Comparison of ENCODE assay signal across 36 mouse cellular contexts in the genomic region with DNA sequence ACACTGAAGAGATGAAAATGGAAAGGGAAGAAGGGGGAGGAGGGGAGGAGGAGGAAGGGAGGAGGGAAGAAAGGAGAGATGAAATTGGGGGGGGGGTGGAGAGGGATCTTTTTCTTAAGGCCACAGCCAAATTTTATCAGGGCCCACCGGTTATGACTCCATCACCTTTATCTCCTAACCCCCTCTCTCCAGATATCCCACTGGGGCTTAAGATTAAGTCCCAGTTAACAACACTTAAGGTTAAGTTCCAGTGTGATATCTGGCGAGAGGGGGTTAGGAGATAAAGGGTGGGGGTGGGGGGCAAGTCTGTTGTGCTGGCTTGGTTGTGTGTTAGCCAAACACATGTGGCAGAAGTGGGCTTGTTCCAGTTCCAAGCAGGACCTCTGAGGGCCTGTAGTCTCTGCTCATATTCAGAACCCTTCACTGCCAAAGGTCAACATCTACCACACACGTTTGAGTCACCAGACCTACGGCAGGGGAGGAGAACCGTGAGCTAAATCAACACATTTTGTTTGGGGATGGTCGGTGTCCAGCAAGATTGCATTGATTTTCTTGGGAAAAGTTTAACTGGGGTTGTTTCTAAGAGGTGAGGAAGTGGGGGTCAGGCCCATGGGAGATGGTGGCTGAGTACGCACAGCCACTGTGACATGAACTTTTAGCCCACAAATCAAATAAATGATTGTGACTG. TPM values are rescaled to one million over a fixed set of nuclear protein-coding genes. Genes with fewer than 3 reads are reported as not detected.
DNase-seq lines count a peak whose midpoint lies in the region; ATAC-seq and TF ChIP-seq lines count a peak whose summit lies in the region.
"Had no signal": no experiment of that assay in that cellular context is flagged by ENCODE, and none has a peak within 500 bp of the region (broad histone marks: within the 10 kb centered on the region; RNA-seq: fewer than 3 reads in every experiment).

No protein-coding gene starts in this region.

- peaks cover 10% of the 10 kb centered on the region for H3K4me1 ChIP-seq in hindbrain, embryonic 10.5 days (replicated peaks)
- peaks cover 8% of the 10 kb centered on the region for H3K4me1 ChIP-seq in hindbrain, embryonic 13.5 days (replicated peaks)
- H3K4me1 ChIP-seq in liver, embryonic 11.5 days (replicated peaks; ENCODE audit: control insufficient read depth, insufficient read depth, low read length) = peaks cover 3% of the 10 kb centered on the region
- peaks cover 7% of the 10 kb centered on the region for H3K4me1 ChIP-seq in liver, embryonic 16.5 days (ENCODE audit: control insufficient read depth, low read depth, low read length)
- no peaks in the 10 kb centered on the region for H3K4me1 ChIP-seq in kidney, adult 2 months (ENCODE audit: control insufficient read depth, insufficient read depth, low read length)
- H3K4me1 ChIP-seq: forebrain, embryonic 13.5 days; midbrain, embryonic 15.5 days had no signal

- no peak for ATAC-seq in hindbrain, embryonic 13.5 days (ENCODE audit: low FRiP score)
- peak; percentile 53 for ATAC-seq in liver, embryonic 11.5 days (replicated peaks; ENCODE audit: low FRiP score)
- ATAC-seq in liver, embryonic 16.5 days (ENCODE audit: low read depth) = peak; percentile 68
- no peak for ATAC-seq in monocyte, adult 5-6 weeks (replicated peaks; ENCODE audit: insufficient number of reproducible peaks, low FRiP score, low TSS enrichment, poor library complexity, severe bottlenecking)
- ATAC-seq: activated CD4-positive, CD25-positive, alpha-beta regulatory T cell, adult 4 months; CD4-positive, CD25-positive, alpha-beta regulatory T cell, adult 4 months; forebrain, embryonic 13.5 days; hindbrain, embryonic 16.5 days; intestine, embryonic 15.5 days; midbrain, embryonic 15.5 days had no signal

- DNase-seq in hindbrain, embryonic 10.5 days (ENCODE audit: low spot score) = no peak
- DNase-seq in liver, embryonic 11.5 days (ENCODE audit: low spot score) = no peak
- DNase-seq in urinary bladder, postnatal 10 days (ENCODE audit: low spot score) = no peak
- DNase-seq in kidney, adult 2 months = no peak
- DNase-seq: adrenal gland, adult 2 months; adrenal gland, postnatal 36 days; cerebellum, adult 18-20 months; cerebellum, postnatal 14 days; gastrocnemius, postnatal 25 days; heart, adult 18-20 months; heart, postnatal 10 days; kidney, adult 8-10 months; kidney, postnatal 4 days; lung, adult 2 months; lung, postnatal 10 days; right cerebral cortex, adult 18-20 months; spleen, adult 18-20 months; thymus, adult 2 months; thymus, postnatal 36 days had no signal

- 0 out of 2 replicates have a peak, but pooled peaks cover 5% of the 10 kb centered on the region for H3K9me3 ChIP-seq in hindbrain, embryonic 10.5 days
- 0 out of 2 replicates have a peak, but pooled peaks cover 4% of the 10 kb centered on the region for H3K9me3 ChIP-seq in hindbrain, embryonic 13.5 days
- H3K9me3 ChIP-seq in liver, embryonic 11.5 days (ENCODE audit: control insufficient read depth, low read length) = peaks cover 3% of the 10 kb centered on the region; the same call in 1 of the 2 replicates
- no peaks in the 10 kb centered on the region for H3K9me3 ChIP-seq in liver, embryonic 16.5 days (replicated peaks; ENCODE audit: control insufficient read depth, low read length)
- H3K9me3 ChIP-seq: intestine, embryonic 15.5 days; midbrain, embryonic 15.5 days had no signal

- no peak for TF ChIP-seq POLR2A in kidney, adult 2 months (IDR thresholded peaks at IDR 0.05; ENCODE audit: low read depth, low read length)

- H3K27me3 ChIP-seq in hindbrain, embryonic 10.5 days (ENCODE audit: insufficient read depth, poor library complexity, severe bottlenecking) = 0 out of 2 replicates have a peak, but pooled peaks cover 9% of the 10 kb centered on the region
- H3K27me3 ChIP-seq in hindbrain, embryonic 13.5 days = no peaks in the 10 kb centered on the region; the same call in 1 of the 2 replicates
- H3K27me3 ChIP-seq in liver, embryonic 11.5 days (replicated peaks; ENCODE audit: control insufficient read depth, insufficient read depth, low read length) = no peaks in the 10 kb centered on the region
- no peaks in the 10 kb centered on the region for H3K27me3 ChIP-seq in liver, embryonic 16.5 days (ENCODE audit: control insufficient read depth, insufficient read depth, low read depth, low read length)
- no peaks in the 10 kb centered on the region for H3K27me3 ChIP-seq in kidney, adult 2 months (replicated peaks; ENCODE audit: control insufficient read depth, insufficient read depth, low read length)
- H3K27me3 ChIP-seq: embryonic facial prominence, embryonic 15.5 days; forebrain, embryonic 13.5 days; heart, embryonic 13.5 days; intestine, embryonic 15.5 days; midbrain, embryonic 15.5 days had no signal

- 78% methylated on average over 7 of the region's 7 CpGs for WGBS in hindbrain, embryonic 10.5 days
- 82% methylated on average over 7 of the region's 7 CpGs for WGBS in hindbrain, embryonic 13.5 days
- WGBS in liver, embryonic 11.5 days = 53% methylated on average over 7 of the region's 7 CpGs
- WGBS in liver, embryonic 16.5 days (ENCODE audit: insufficient replicate concordance) = 37% methylated on average over 7 of the region's 7 CpGs
- WGBS in kidney, adult 2 months = 65% methylated on average over 7 of the region's 7 CpGs

- no peak overlapping the region for H3K9ac ChIP-seq in hindbrain, embryonic 13.5 days
- H3K9ac ChIP-seq in liver, embryonic 11.5 days (ENCODE audit: low read depth, low read length) = no peak overlapping the region
- H3K9ac ChIP-seq in liver, embryonic 16.5 days (ENCODE audit: low read depth, low read length) = no peak overlapping the region
- H3K9ac ChIP-seq: embryonic facial prominence, embryonic 15.5 days; forebrain, embryonic 13.5 days; heart, embryonic 13.5 days; intestine, embryonic 15.5 days; limb, embryonic 12.5 days; midbrain, embryonic 15.5 days had no signal

- H3K36me3 ChIP-seq in hindbrain, embryonic 10.5 days = peaks cover 3% of the 10 kb centered on the region; the same call in 1 of the 2 replicates
- no peaks in the 10 kb centered on the region for H3K36me3 ChIP-seq in hindbrain, embryonic 13.5 days
- no peaks in the 10 kb centered on the region for H3K36me3 ChIP-seq in liver, embryonic 11.5 days (ENCODE audit: control insufficient read depth, insufficient read depth, low read length)
- no peaks in the 10 kb centered on the region for H3K36me3 ChIP-seq in liver, embryonic 16.5 days (ENCODE audit: control insufficient read depth, insufficient read depth)
- H3K36me3 ChIP-seq in kidney, adult 2 months (ENCODE audit: control insufficient read depth, insufficient read depth, low read length) = no peaks in the 10 kb centered on the region
- H3K36me3 ChIP-seq: embryonic facial prominence, embryonic 15.5 days; heart, embryonic 13.5 days; intestine, embryonic 15.5 days; limb, embryonic 12.5 days; midbrain, embryonic 10.5 days; midbrain, embryonic 15.5 days had no signal

- peak overlapping the region; percentile 12; the same call in 1 of the 2 replicates for H3K27ac ChIP-seq in hindbrain, embryonic 10.5 days
- H3K27ac ChIP-seq in hindbrain, embryonic 13.5 days = no peak overlapping the region
- H3K27ac ChIP-seq in liver, embryonic 11.5 days (ENCODE audit: low read depth, low read length) = no peak overlapping the region
- peak overlapping the region; percentile 83 for H3K27ac ChIP-seq in liver, embryonic 16.5 days (ENCODE audit: low read length)
- H3K27ac ChIP-seq in kidney, adult 2 months (ENCODE audit: insufficient read depth, low read depth, low read length) = no peak overlapping the region
- H3K27ac ChIP-seq: embryonic facial prominence, embryonic 10.5 days; embryonic facial prominence, embryonic 15.5 days; forebrain, embryonic 13.5 days; heart, embryonic 13.5 days; intestine, embryonic 15.5 days; kidney, postnatal 0 days; limb, embryonic 12.5 days; macrophage; midbrain, embryonic 10.5 days; midbrain, embryonic 15.5 days had no signal

- no peak overlapping the region for H3K4me3 ChIP-seq in hindbrain, embryonic 10.5 days
- no peak overlapping the region for H3K4me3 ChIP-seq in hindbrain, embryonic 13.5 days
- no peak overlapping the region for H3K4me3 ChIP-seq in liver, embryonic 11.5 days (ENCODE audit: low read depth, low read length)
- H3K4me3 ChIP-seq in liver, embryonic 16.5 days (ENCODE audit: low read depth, low read length) = no peak overlapping the region
- no peak overlapping the region for H3K4me3 ChIP-seq in kidney, adult 2 months (ENCODE audit: insufficient read depth, low read depth, low read length)
- H3K4me3 ChIP-seq: embryonic facial prominence, embryonic 10.5 days; embryonic facial prominence, embryonic 15.5 days; forebrain, embryonic 13.5 days; heart, embryonic 13.5 days; intestine, embryonic 15.5 days; limb, embryonic 12.5 days; midbrain, embryonic 10.5 days; midbrain, embryonic 15.5 days had no signal

- TF ChIP-seq CTCF in kidney, adult 2 months (conservative IDR thresholded peaks at IDR 0.05; ENCODE audit: insufficient read depth, insufficient read length, low read depth, low read length) = no peak

- H3K4me2 ChIP-seq in hindbrain, embryonic 13.5 days = no peak overlapping the region
- no peak overlapping the region for H3K4me2 ChIP-seq in liver, embryonic 11.5 days
- H3K4me2 ChIP-seq in liver, embryonic 16.5 days (ENCODE audit: low read depth, low read length) = no peak overlapping the region
- H3K4me2 ChIP-seq: embryonic facial prominence, embryonic 15.5 days; forebrain, embryonic 13.5 days; heart, embryonic 13.5 days; intestine, embryonic 15.5 days; limb, embryonic 12.5 days; midbrain, embryonic 15.5 days had no signal

RNA-seq across cellular contexts. Expression of gene Mn1, which starts 52.2 kb away (rescaled TPM):
- polyA plus RNA-seq in hindbrain, embryonic 10.5 days (2016; fragmentation: Nextera tagmentation; extraction: Ambion mirVana) = 55.9 and 65.1 TPM in 2 replicates
- 46.7 and 49.2 TPM in 2 replicates for polyA plus RNA-seq in hindbrain, embryonic 13.5 days (2015; fragmentation: Nextera tagmentation; extraction: Ambion mirVana)
- 5.2 and 5.3 TPM in 2 replicates for polyA plus RNA-seq in liver, embryonic 11.5 days (2014; fragmentation: Nextera tagmentation; extraction: Ambion mirVana)
- polyA plus RNA-seq in liver, embryonic 16.5 days (2015; fragmentation: Nextera tagmentation; extraction: Ambion mirVana) = 1.3 and 1.7 TPM in 2 replicates
- 0.19 TPM in 1 of 3 replicates, not detected in the others for total RNA-seq in monocyte, adult 5-6 weeks (2017)
- 1.1 and 1.4 TPM in 2 replicates for polyA plus RNA-seq in kidney, adult 2 months (2012; rRNA removed)
- total RNA-seq: neutrophil, adult 5-6 weeks had no signal
- polyA plus RNA-seq: activated CD4-positive, CD25-positive, alpha-beta regulatory T cell, adult 4 months; CD4-positive, CD25-positive, alpha-beta regulatory T cell, adult 4 months; macrophage had no signal

Comparison
In these comparisons a context has a peak if more than half of its experiments do, and no peak if none do; other contexts are left out.
1. H3K27ac ChIP-seq: peak in hindbrain, embryonic 10.5 days (single experiment) and liver, embryonic 16.5 days (single experiment); none in hindbrain, embryonic 13.5 days (single experiment), liver, embryonic 11.5 days (single experiment) and kidney, adult 2 months (single experiment).
2. ATAC-seq: peak in liver, embryonic 11.5 days (single experiment) and liver, embryonic 16.5 days (single experiment); none in hindbrain, embryonic 13.5 days (single experiment) and monocyte, adult 5-6 weeks (single experiment).